In the genomic region with DNA sequence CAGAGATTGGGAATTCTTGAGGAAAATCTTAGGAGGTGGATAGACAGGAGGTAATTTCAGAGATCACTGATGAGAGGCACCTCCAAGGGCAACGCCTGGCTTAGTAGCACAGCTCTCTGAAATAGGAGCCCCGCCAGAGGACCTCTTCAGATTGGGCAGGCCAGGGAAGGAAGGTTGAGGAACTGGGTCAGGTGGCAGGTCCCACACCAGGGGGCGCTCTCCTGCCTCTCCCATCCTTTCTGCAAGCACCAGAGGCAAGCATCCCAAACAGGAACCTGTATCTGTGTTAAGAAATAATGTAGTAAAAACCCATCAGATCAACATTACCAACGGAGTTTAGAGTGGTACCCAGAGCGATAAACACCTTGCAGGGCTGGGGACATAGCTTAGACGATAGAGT, we compare ENCODE assay signal across 8 mouse cellular contexts.
A peak's percentile ranks its signal among the peaks of the same experiment; 100 is the strongest.
DNase-seq lines count a peak whose midpoint lies in the region; ATAC-seq lines count a peak whose summit lies in the region.

No protein-coding gene starts in this region.

- intact Hi-C loops in heart, postnatal 10 days (cut with DNase I): no loop called here

- ATAC-seq in megakaryocyte-erythroid progenitor cell, adult 5-6 weeks (replicated peaks; ENCODE audit: low FRiP score, low TSS enrichment, poor library complexity, severe bottlenecking): no peak

- DNase-seq in heart, postnatal 10 days: peak; percentile 32 to 60
- DNase-seq in heart, adult 8-10 months (ENCODE audit: low spot score): no peak
- peak; percentile 27 for DNase-seq in right cerebral cortex, adult 18-20 months
- no peak for DNase-seq in right cerebral cortex, postnatal 36 days (ENCODE audit: low spot score in 2 of 2)
- DNase-seq in adrenal gland, adult 2 months: peak; percentile 62
- peak; percentile 48 for DNase-seq in embryo, embryonic 10 days (ENCODE audit: low spot score)
- DNase-seq in lung, postnatal 14 days: peak; percentile 70

Comparison
In these comparisons a context has a peak if more than half of its experiments do, and no peak if none do; other contexts are left out.
1. DNase-seq: peak in heart, postnatal 10 days (2 of 2), right cerebral cortex, adult 18-20 months (single experiment), adrenal gland, adult 2 months (single experiment), embryo, embryonic 10 days (single experiment) and lung, postnatal 14 days (single experiment); none in heart, adult 8-10 months (single experiment) and right cerebral cortex, postnatal 36 days (0 of 2).